Mouse (Mus musculus): Measurements from ENCODE around the gene Ropn1l. TPM values are rescaled to one million over a fixed set of nuclear protein-coding genes. Genes with fewer than 3 reads are reported as not detected.

Gene Ropn1l
- total RNA-seq, 2 experiments from 2014 or later, result 0.85 to 1.6 TPM

DNA sequence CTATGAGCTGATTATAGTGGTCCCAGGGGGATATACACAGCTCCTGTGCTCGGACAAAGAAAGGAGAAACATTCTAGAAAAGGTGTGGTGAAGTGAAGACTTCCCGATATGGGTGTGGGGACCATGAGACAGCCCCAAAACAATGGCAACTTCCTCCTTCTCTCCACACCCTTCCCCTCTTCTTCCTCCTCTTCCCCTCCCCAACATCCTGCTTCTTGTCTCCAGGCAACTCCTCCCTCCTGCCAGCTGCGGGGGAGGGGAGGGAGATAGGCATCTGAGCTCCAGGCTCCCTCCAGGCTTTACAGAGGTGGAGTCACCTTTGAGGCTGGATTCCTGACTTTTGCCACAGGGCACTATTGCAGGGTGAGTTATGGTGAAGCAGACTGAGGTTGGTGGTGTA is 40.6 kb downstream of the Ropn1l start:
- no peak for DNase-seq (ENCODE audit: low spot score in 2 of 2)

DNA sequence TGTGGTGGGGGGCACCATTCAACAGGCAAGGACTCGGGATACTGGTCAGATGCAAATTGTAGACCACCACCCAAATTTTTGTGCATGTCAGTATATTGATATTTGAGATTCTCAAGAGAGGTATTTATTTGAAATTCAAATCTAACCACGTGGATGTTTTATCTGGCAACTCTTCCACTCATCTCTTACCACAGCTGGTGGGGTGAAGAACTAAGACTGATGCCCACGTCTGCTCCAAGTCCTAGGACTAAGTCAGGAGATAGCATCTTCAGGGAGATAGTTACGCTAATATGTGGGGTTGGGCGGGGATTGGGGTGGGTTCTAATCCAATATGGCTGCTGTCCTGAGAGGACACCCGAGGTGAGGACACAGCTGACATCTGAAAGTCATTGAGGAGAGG is 41.1 kb downstream of the Ropn1l start:
- DNase-seq (ENCODE audit: low spot score in 2 of 2), result no peak

DNA sequence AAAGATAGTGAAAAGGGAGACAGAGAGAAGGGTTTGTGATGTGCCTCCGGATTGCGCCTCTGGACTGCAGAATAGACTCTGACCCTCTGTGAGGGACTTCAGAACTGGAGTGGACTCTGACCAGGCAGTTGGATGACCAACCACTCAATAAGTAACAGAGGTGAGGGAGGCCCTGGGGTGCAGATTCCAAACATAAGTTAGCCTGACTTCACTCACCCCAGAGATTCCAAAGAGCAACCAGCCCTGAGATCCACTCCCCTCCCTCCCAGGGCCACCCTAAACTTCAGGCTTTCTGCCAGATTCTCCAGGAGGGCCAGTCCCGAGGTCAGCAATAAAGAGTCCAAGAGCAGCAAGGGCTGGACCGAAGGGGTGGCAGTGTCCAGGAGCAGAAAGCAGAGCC is 46.0 kb downstream of the Ropn1l start:
- no peak for DNase-seq (ENCODE audit: low spot score in 2 of 2)

DNA sequence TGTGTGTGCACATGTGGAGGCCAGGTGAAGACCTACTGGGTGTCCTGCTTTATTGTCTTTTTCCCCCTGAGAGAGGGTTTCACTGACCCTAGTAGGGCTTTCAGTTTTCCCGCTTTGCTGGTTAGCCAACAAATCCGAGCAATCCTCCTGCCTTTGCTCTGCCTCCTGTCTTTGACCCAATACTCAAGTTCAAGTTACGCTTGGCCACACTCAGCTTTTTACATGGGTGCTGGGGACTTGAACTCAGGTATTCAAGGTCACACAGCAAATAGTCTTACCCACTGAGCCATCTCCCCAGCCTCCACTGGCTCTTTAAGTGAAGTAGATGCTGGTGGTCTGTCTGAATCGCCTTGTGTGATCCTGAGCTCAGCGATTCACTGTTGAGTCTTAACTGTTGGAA is 46.7 kb downstream of the Ropn1l start:
- no peak for DNase-seq (ENCODE audit: low spot score in 2 of 2)

DNA sequence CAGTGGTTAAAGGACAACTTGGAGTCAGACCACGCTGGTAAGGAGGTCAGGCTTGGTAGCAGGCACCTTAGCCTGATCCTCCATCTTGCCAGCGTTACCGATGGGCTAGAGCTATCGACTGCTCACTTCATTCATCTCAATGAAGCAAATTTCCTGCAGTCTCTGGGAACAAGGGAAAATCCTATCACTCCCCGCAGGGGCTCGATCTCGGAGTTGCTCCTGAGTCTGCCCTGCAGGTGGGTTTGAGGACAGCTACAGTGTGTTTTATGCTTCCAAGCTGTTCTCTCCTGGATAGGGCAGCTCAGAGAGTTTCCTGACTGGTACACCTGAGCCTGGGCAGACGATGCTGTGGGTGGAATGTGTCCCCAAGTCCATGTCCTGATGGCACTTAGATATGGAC is 49.2 kb downstream of the Ropn1l start:
- no peak for DNase-seq (ENCODE audit: low spot score in 2 of 2)

DNA sequence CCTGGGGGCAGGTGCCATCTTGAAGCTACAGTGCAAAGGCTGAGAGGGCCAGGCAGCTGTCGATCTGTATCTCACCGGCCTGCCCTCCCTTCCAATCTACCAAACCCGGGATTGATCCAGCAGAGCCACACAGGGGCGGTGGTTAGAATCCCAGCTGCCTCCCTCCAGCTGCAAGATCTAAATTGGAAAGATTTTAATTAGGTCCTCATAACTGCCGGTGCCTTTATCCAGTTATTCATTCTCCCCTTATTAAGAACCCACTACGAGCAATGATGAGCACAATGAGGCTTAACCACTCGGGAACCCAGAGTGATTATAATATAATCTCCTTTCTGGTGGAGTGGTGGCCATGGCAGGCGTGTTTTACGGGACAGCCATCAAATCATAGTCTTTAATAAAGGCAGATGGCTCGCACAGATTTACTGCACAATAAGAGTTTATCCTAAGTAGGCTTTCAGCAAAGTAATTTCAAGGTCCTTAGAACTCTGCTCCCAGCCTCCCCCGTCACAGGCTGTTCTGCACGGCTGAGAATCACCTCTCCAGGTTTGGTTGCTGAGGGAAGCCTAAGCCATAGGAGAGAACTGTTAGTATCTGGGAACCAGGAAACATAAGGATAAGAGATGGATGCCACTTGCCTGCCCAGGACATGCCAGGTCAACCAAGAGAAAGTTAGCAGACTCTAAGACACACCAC is 51.2 kb downstream of the Ropn1l start:
- DNase-seq (ENCODE audit: low spot score in 2 of 2), result no peak

DNA sequence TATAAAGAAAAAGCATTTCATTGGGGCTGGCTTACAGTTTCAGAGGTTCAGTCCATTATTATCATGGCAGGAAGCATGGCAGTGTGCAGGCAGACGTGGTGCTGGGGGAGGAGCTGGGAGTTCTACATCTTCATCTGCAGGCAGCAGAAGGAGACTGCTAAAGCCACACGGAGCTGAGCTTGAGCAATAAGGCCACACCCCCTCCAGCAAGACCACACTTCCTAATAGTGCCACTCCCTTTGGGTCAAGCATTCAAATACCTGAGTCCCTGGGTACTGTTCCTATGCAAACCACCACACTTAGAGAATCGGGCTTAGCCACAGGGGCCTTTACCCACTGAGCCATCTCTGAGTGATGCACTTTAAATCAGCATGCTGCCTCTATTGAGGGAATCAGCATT is 52.6 kb downstream of the Ropn1l start:
- DNase-seq (ENCODE audit: low spot score in 2 of 2), result no peak

DNA sequence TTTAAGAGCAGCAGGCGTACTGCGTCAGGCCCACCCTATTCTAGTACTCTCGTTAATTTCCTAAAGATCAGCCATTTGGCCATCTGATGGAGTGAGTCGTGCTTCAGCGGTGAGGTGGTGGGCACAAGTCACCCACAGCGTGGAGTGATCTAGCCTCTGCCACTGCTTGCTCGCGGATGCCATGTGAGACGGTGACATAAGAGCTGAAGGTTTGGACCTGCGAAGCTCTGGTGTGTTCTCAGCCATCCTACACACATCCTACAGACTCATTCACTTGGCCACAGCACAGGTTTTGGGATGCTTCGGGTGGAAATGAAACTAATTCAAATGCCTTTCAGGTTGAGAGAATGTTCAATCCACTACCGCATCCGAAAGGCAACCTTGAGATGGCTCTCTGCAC is 54.8 kb downstream of the Ropn1l start:
- DNase-seq (ENCODE audit: low spot score in 2 of 2), result no peak

DNA sequence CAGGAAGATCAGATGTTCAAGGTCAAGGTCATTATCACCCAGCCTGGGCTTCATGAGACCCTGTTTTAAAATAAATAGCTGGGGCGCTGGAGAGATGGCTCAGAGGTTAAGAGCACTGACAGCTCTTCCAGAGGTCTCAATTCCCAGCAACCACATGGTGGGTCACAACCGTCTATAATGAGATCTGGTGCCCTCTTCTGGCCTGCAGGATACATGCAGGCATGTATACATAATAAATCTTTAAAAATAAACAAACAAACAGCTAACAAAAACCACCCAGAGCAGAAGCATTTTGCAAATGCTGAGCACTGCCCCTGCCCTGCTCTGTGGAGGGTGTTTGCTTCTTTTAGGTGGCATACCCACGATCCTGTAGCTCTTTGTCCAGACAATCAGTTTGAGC is 56.2 kb downstream of the Ropn1l start:
- no peak for DNase-seq (ENCODE audit: low spot score in 2 of 2)

DNA sequence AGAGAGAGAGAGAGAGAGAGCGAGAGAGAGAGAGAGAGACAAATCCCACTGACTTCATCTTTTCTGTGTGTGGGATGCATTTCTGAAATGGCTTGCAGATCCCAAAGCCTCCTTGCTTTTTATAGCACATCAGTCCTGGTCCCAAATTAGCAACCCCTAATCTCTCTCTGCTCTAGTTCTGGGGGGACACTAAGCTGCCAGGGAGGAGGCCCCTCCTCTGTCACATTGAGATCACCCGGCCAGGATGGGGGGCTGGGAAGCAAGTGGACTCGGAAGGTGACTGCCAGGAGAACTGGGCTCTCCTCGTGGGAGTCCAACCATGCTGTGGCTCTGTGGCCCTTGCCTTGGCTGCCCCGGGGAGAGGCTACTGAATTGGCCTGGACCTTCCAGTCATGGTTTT is 56.8 kb downstream of the Ropn1l start:
- no peak for DNase-seq (ENCODE audit: low spot score in 2 of 2)

DNA sequence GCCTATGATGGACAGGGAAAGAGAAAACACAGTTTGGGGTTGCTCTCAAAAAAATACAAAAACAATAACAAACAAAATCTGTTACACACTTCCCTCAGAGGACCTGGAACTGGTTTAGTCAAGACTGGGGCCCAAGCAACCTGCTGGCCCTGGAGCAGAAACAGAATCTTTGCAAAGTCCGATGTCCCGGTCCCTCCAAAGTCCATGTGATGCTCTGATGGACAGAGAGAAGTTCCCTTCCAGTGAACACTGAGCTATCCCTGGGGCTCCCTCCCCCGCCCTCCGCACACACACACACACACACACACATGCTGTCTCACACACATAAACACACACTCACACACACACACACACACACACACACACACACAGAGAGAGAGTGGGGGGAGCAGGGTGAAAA is 57.6 kb downstream of the Ropn1l start:
- DNase-seq (ENCODE audit: low spot score in 2 of 2), result no peak

DNA sequence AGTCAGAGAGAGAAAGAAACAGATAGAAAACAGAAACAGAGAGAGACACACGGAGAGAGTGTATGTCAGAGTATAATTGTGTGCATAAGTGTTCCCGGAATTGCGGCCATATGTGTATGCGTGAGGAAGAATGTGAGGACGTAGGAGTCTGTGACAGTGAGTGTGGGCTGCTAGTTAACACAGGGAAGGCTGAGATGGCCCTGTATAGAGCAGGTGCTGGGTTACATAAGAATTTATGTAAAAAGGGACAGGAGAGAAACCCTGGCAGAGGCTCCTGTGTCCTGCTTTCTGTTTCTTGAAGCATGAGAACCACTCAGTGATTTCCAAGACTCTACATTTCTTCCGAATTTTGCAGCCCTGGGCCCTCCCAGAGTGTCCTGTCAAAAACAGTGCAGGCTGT is 60.1 kb downstream of the Ropn1l start:
- no peak for DNase-seq (ENCODE audit: low spot score in 2 of 2)

DNA sequence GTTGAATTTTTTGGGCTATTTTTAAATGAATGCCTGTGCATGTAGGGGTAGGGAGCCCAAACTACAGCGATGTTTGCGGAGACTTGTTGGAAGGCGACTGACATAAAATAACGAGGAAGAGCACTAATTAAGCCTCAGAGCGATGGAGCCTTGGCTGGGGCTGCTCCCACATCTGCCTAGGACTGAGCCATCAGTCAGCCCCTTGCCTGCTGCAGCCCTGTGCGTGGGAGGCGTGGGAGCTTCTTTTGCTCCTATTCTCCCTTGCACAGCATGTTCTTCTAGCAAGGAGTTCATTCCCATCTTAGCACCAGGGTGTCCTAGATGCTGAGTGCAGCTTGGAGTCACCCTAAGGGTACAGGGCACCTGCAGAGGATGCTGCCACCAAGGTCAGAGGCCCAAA is 60.8 kb downstream of the Ropn1l start:
- no peak for DNase-seq (ENCODE audit: low spot score in 2 of 2)

DNA sequence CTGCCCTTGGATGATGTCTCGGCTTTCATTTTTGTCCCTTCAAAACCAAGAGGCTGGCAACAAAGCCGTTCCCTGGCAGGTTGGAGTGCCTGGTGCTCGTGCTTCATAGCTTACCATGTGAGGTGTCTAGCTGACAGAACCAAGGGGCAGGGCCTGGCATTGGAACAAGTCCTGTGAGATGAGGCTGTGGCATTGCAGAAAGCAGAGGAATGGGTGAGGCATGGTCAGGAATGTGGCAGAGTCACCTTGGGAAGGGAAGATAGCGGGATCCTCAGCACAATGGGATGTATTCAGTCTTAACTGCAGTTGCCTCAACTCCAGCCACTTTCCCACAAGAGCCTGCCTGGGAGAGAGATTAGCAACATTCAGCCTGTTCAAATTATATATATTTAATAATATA is 61.4 kb downstream of the Ropn1l start:
- no peak for DNase-seq (ENCODE audit: low spot score in 2 of 2)

Other genes starting within 250 kb of the Ropn1l start
- gene Dap, start 229.4 kb downstream of the Ropn1l start, total RNA-seq (2021), result 10 to 100 TPM; 17.2 to 21.4 TPM
- gene Ankrd33b, start 86.0 kb downstream of the Ropn1l start, total RNA-seq (2021), result 10 to 100 TPM; 13.6 to 13.9 TPM
- 100 to 1,000 TPM; 199 to 221 TPM for gene March6, start 77.3 kb upstream of the Ropn1l start, total RNA-seq (2021)
- 10 to 100 TPM; 15.2 to 16.3 TPM for gene Cmbl, start 111.7 kb upstream of the Ropn1l start, total RNA-seq (2021)
- 100 to 1,000 TPM; 250 to 267 TPM for gene Cct5, start 148.1 kb upstream of the Ropn1l start, total RNA-seq (2021)
- 10 to 100 TPM; 10.0 to 11.9 TPM for gene Fam173b, start 148.1 kb upstream of the Ropn1l start, total RNA-seq (2021)

All from layer of hippocampus, postnatal 10 days (tissue).